Mouse (Mus musculus) embryonic facial prominence, embryonic 14.5 days (tissue): Measurements from ENCODE around the gene Rbm28. TPM values are rescaled to one million over a fixed set of nuclear protein-coding genes. Genes with fewer than 3 reads are reported as not detected.

Source experiments
- ATAC-seq: fragments of 200-750 bp; cut with Nextera tagmentation; 2 replicates; pipeline ENCODE4 v1.8.0; 2017; ENCODE audit warnings: low read depth, moderate number of reproducible peaks, moderate TSS enrichment
- DNase-seq: peaks from one replicate; pipeline ENCODE4 v3.0.0-alpha.2; 2015; ENCODE audit warnings: low spot score
- H3K27ac ChIP-seq: fragments of 300-500 bp; sonication (generic); replicated peaks from 2 replicates; pipeline ENCODE4 v1.5.1; 2014; ENCODE audit warnings: low read depth, mild to moderate bottlenecking, low read length, moderate library complexity
- H3K27me3 ChIP-seq: fragments of 300-500 bp; sonication (generic); replicated peaks from 2 replicates; pipeline ENCODE4 v1.6.1; 2014; ENCODE audit warnings: low read length; ENCODE audit not compliant: control insufficient read depth, insufficient read depth
- H3K36me3 ChIP-seq: fragments of 300-500 bp; sonication (generic); 2 replicates; pipeline ENCODE4 v1.6.1; 2014; ENCODE audit warnings: low read length, mixed read lengths; ENCODE audit not compliant: control insufficient read depth, insufficient read depth
- H3K4me1 ChIP-seq: fragments of 300-500 bp; sonication (generic); 2 replicates; pipeline ENCODE4 v1.6.1; 2014; ENCODE audit warnings: antibody characterized with exemption, low read length; ENCODE audit not compliant: control insufficient read depth, insufficient read depth
- H3K4me2 ChIP-seq: fragments of 300-500 bp; sonication (generic); 2 replicates; pipeline ENCODE4 v1.6.1; 2014; ENCODE audit warnings: low read depth, mild to moderate bottlenecking, low read length, moderate library complexity, mixed read lengths
- H3K4me3 ChIP-seq: fragments of 300-500 bp; sonication (generic); 2 replicates; pipeline ENCODE4 v1.5.1; 2014; ENCODE audit warnings: low read depth, mild to moderate bottlenecking, low read length
- H3K9ac ChIP-seq: fragments of 300-500 bp; sonication (generic); 2 replicates; pipeline ENCODE4 v1.6.1; 2014; ENCODE audit warnings: low read depth, mild to moderate bottlenecking, low read length, moderate library complexity, mixed read lengths
- H3K9me3 ChIP-seq: fragments of 300-500 bp; sonication (generic); 2 replicates; pipeline ENCODE4 v1.6.1; 2016; ENCODE audit warnings: low read length; ENCODE audit not compliant: control insufficient read depth
- WGBS: fragments of 180-500 bp; shearing (Covaris S2); extraction: QIAGEN DNeasy Blood & Tissue Kit; methylation state at CpG from one replicate; pipeline ENCODE4 v1.1.7; 2014; 5-methylcytosine and 5-hydroxymethylcytosine counted together
- polyA plus RNA-seq: library from polyadenylated mRNA; unstranded; fragments of >200 nt; fragmentation: Nextera tagmentation; extraction: Ambion mirVana; gene quantifications from 2 replicates; pipeline ENCODE4 v1.2.1, GENCODE M21; 2014

The Rbm28 gene
- polyA plus RNA-seq, 1 experiment from 2014 or later: 35.9 TPM

DNA sequence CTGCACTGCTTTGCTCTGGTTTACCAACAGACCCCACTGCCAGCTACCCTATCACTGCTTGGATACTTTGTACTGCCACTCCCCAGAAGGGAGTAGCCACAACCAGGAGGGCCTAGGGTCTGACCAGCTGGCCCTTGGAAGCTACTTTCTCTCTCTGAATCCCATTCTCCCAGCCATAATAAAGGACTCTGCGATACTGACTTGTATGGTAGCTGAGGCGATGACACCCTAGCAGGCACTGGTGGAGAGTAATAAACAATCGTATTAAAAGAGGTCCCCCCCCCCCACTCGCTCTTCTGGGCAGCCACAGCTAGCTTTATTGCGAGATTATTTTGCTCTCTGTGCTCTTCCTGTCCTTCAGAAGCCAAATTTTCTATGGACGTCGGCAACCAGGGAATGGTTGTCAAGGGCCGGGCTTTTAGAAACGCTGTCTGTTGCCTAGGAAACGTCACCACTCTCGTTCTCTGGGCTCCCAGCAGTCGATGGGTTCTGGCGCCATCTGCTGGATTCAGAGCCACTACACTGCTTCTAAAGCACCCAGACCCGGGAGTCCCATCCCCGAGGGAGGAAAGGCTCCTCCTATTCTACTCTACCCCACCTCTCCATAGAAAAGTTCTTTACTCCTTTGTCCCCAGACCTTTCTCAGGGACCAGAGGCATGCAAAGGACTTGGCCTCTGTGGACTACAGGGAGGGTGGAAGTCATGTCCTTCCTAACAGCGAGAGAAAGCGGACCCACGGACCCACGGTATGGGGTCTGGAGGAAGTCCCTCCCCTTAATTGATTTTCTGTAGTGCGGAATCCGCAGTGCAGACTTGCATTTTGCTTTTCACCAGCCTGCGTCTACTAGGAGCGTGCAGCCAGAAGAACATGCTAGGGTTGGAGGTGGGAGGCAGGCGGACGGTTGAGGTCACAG is 33.8 kb upstream of the Rbm28 start:
- peak overlapping the region; percentile 59 for H3K4me2 ChIP-seq
- no peaks in the 10 kb centered on the region; the same call in 1 of the 2 replicates for H3K4me1 ChIP-seq
- 14% methylated on average over 25 of the region's 25 CpGs for WGBS
- ATAC-seq (peak; percentile 92), DNase-seq (peak; percentile 96)
- peak overlapping the region; percentile 58 for H3K9ac ChIP-seq
- H3K4me3 ChIP-seq: peak overlapping the region; percentile 38
- H3K27ac ChIP-seq: no peak overlapping the region
- no peaks in the 10 kb centered on the region; the same call in 1 of the 2 replicates for H3K27me3 ChIP-seq
- H3K36me3 ChIP-seq: peaks cover 9% of the 10 kb centered on the region
- H3K9me3 ChIP-seq: no peaks in the 10 kb centered on the region

- Histone ChIP-seq H3K4me2 (no peak overlapping the region), H3K9ac (no peak overlapping the region), H3K4me1 (no peaks in the 10 kb centered on the region; the same call in 1 of the 2 replicates), H3K27me3 (no peaks in the 10 kb centered on the region; the same call in none of the 2 replicates), H3K27ac (no peak overlapping the region), H3K36me3 (no peaks in the 10 kb centered on the region), H3K4me3 (no peak overlapping the region), H3K9me3 (no peaks in the 10 kb centered on the region)
- DNase-seq (peak; percentile 48), ATAC-seq (peak; percentile 27; the same call in 1 of the 2 replicates)
- WGBS: 79% methylated on average over 5 of the region's 5 CpGs
Measured at GRCm38 (mm10) chr6:29195846-29196698, 31.3 kb upstream of the Rbm28 start.

- ATAC-seq (no peak), DNase-seq (no peak)
- no peak overlapping the region for H3K4me2 ChIP-seq
- H3K27me3 ChIP-seq: no peaks in the 10 kb centered on the region; the same call in none of the 2 replicates
- H3K9me3 ChIP-seq: no peaks in the 10 kb centered on the region
- H3K9ac ChIP-seq: no peak overlapping the region
- H3K27ac ChIP-seq: no peak overlapping the region
- no peaks in the 10 kb centered on the region for H3K36me3 ChIP-seq
- no peak overlapping the region for H3K4me3 ChIP-seq
- no peaks in the 10 kb centered on the region; the same call in 1 of the 2 replicates for H3K4me1 ChIP-seq
- 56% methylated on average over 5 of the region's 5 CpGs for WGBS
Measured at GRCm38 (mm10) chr6:29195146-29195545, 30.3 kb upstream of the Rbm28 start.

GRCm38 (mm10) chr6:29193961-29194750 is 29.4 kb upstream of the Rbm28 start:
- Histone ChIP-seq H3K4me3 (no peak overlapping the region), H3K4me1 (no peaks in the 10 kb centered on the region; the same call in 1 of the 2 replicates), H3K4me2 (no peak overlapping the region), H3K27ac (no peak overlapping the region), H3K36me3 (no peaks in the 10 kb centered on the region), H3K9me3 (no peaks in the 10 kb centered on the region), H3K9ac (no peak overlapping the region), H3K27me3 (no peaks in the 10 kb centered on the region; the same call in none of the 2 replicates)
- DNase-seq (no peak), ATAC-seq (no peak)
- WGBS: 63% methylated on average over 15 of the region's 15 CpGs

GRCm38 (mm10) chr6:29187936-29188335 is 23.1 kb upstream of the Rbm28 start:
- Histone ChIP-seq H3K9ac (no peak overlapping the region), H3K27me3 (no peaks in the 10 kb centered on the region; the same call in 1 of the 2 replicates), H3K9me3 (no peaks in the 10 kb centered on the region), H3K4me1 (no peaks in the 10 kb centered on the region), H3K36me3 (no peaks in the 10 kb centered on the region), H3K4me2 (no peak overlapping the region), H3K27ac (no peak overlapping the region), H3K4me3 (no peak overlapping the region)
- DNase-seq (no peak), ATAC-seq (no peak)
- WGBS: 69% methylated on average over 1 of the region's 1 CpGs

GRCm38 (mm10) chr6:29179843-29180242 is 15.0 kb upstream of the Rbm28 start:
- Histone ChIP-seq H3K4me1 (peaks cover 6% of the 10 kb centered on the region; the same call in 1 of the 2 replicates), H3K4me3 (peak overlapping the region; percentile 60), H3K27ac (no peak overlapping the region), H3K9me3 (no peaks in the 10 kb centered on the region), H3K4me2 (peak overlapping the region; percentile 91), H3K27me3 (0 out of 2 replicates have a peak, but pooled peaks cover 6% of the 10 kb centered on the region), H3K9ac (no peak overlapping the region), H3K36me3 (no peaks in the 10 kb centered on the region)
- DNase-seq (no peak), ATAC-seq (no peak)
- WGBS: 51% methylated on average over 8 of the region's 8 CpGs

DNA sequence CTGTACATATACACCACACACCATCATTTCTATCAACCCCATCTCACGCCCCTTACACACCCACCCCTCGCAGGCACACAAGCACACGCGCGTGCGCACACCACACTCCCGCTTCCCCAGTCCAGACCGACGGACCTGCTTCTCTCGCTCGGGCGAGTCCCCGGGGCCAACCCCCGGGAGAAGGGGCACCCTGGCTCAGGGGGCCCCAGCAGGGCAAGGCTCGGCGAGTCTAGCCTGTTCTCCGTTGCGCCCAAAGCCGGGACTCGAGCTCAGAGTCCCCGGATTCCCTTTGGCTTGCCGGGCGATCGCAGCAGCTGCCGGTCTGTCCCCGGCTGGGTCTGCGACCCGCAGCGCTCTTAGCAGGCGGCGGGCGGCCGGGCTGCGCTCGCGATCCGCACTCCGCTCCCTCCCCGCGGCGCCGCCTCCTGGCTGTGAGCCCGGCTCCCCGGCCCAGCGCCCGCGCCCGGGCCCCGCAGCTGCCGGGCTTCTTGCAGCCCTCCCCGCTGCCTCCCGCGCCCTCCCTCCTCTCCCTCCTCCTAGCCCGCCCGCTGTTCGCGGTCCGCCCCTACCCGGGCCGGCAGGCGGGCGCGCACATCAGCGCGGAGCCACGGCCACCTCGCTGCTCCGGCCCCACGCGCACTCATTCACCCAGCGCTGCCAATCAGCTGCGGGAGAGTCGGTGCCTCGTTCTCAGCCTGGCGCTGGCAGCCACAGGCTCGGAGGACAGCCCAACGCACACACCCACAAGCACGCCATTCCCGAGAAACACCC is 14.3 kb upstream of the Rbm28 start, which contains the start of gene Prrt4:
TSS of gene Prrt4 (minus strand) at position 697 of the 771 bp plus-strand sequence.
- ATAC-seq (peak; percentile 80), DNase-seq (peak; percentile 69)
- 0% methylated on average over 38 of the region's 79 CpGs for WGBS
- no peaks in the 10 kb centered on the region for H3K9me3 ChIP-seq
- H3K4me1 ChIP-seq: peaks cover 6% of the 10 kb centered on the region; the same call in 1 of the 2 replicates
- H3K36me3 ChIP-seq: no peaks in the 10 kb centered on the region
- H3K4me3 ChIP-seq: peak within 1 kb of the TSS; percentile 60
- H3K27me3 ChIP-seq: 0 out of 2 replicates have a peak, but pooled peaks cover 6% of the 10 kb centered on the region
- peak within 1 kb of the TSS; percentile 58 for H3K27ac ChIP-seq
- H3K9ac ChIP-seq: peak within 1 kb of the TSS; percentile 73
- H3K4me2 ChIP-seq: peak within 1 kb of the TSS; percentile 91
